Comparison of ENCODE assay signal across 42 mouse cellular contexts in genomic region chr13:96517335-96517734, GRCm38 (mm10). TPM values are rescaled to one million over a fixed set of nuclear protein-coding genes. Genes with fewer than 3 reads are reported as not detected.
"Had no signal": no experiment of that assay in that cellular context is flagged by ENCODE, and none has a peak within 500 bp of the region (broad histone marks: within the 10 kb centered on the region; RNA-seq: fewer than 3 reads in every experiment).

No protein-coding gene starts in this region.

- DNase-seq: gastrocnemius, adult 2 months; gastrocnemius, postnatal 10 days; gastrocnemius, postnatal 25 days; heart, postnatal 10 days; heart, postnatal 4 days; kidney, adult 11 months; kidney, adult 2 months; kidney, adult 9 months; kidney, postnatal 14 days; kidney, postnatal 36 days; layer of hippocampus, adult 9-11 months; layer of hippocampus, postnatal 36 days; left cerebral cortex, postnatal 4 days had no signal

- H3K9ac ChIP-seq: heart, embryonic 12.5 days; hindbrain, embryonic 12.5 days; hindbrain, embryonic 14.5 days; kidney, embryonic 15.5 days; limb, embryonic 13.5 days; limb, embryonic 15.5 days had no signal

- H3K4me2 ChIP-seq: heart, embryonic 12.5 days; hindbrain, embryonic 12.5 days; hindbrain, embryonic 14.5 days; kidney, embryonic 15.5 days; limb, embryonic 13.5 days; limb, embryonic 15.5 days had no signal

- H3K4me1 ChIP-seq: heart, embryonic 10.5 days; heart, embryonic 12.5 days; hindbrain, embryonic 10.5 days; hindbrain, embryonic 12.5 days; kidney, embryonic 15.5 days; limb, embryonic 13.5 days; limb, embryonic 15.5 days had no signal

- H3K36me3 ChIP-seq: hindbrain, embryonic 12.5 days; limb, embryonic 13.5 days had no signal

- ATAC-seq: forebrain, embryonic 16.5 days; hindbrain, embryonic 16.5 days; inflammation-experienced regulatory T-cells, adult 6 months had no signal

- H3K27me3 ChIP-seq: heart, embryonic 12.5 days; hindbrain, embryonic 12.5 days; kidney, embryonic 15.5 days; limb, embryonic 13.5 days; limb, embryonic 15.5 days had no signal

- H3K9me3 ChIP-seq: heart, embryonic 10.5 days; heart, embryonic 12.5 days; hindbrain, embryonic 10.5 days; hindbrain, embryonic 12.5 days; kidney, embryonic 15.5 days; limb, embryonic 13.5 days; limb, embryonic 15.5 days had no signal

- H3K4me3 ChIP-seq: gastrocnemius, adult 2 months; heart, embryonic 10.5 days; heart, embryonic 12.5 days; hindbrain, embryonic 10.5 days; hindbrain, embryonic 12.5 days; kidney, embryonic 15.5 days; limb, embryonic 13.5 days; limb, embryonic 15.5 days had no signal

- H3K27ac ChIP-seq: gastrocnemius, adult 2 months; heart, embryonic 10.5 days; hindbrain, embryonic 10.5 days; hindbrain, embryonic 12.5 days; hindbrain, embryonic 14.5 days; kidney, embryonic 15.5 days; kidney, postnatal 0 days; limb, embryonic 13.5 days; limb, embryonic 15.5 days had no signal

RNA-seq across cellular contexts. Expression of gene Gm17622, which starts 26.8 kb away (rescaled TPM):
- total RNA-seq: gastrocnemius, adult 2 months; gastrocnemius, postnatal 10 days; gastrocnemius, postnatal 25 days; gastrocnemius, postnatal 4 days; granulocyte monocyte progenitor cell, adult 5-6 weeks; heart, adult 8-10 months; heart, postnatal 10 days; heart, postnatal 25 days; heart, postnatal 4 days; layer of hippocampus, adult 18-20 months; layer of hippocampus, adult 8-10 months; layer of hippocampus, postnatal 14 days; layer of hippocampus, postnatal 36 days; left cerebral cortex, adult 18-20 months; left cerebral cortex, adult 8-10 months; left cerebral cortex, postnatal 10 days; left cerebral cortex, postnatal 25 days; left cerebral cortex, postnatal 4 days; liver, adult 2 months had no signal
- polyA plus RNA-seq: forebrain, embryonic 16.5 days; frontal cortex, adult 2 months; heart, embryonic 10.5 days; heart, embryonic 12.5 days; heart, embryonic 14.5 days; heart, embryonic 16.5 days; hindbrain, embryonic 10.5 days; hindbrain, embryonic 12.5 days; hindbrain, embryonic 14.5 days; hindbrain, embryonic 16.5 days; inflammation-experienced regulatory T-cells, adult 6 months; kidney, adult 2 months; kidney, embryonic 15.5 days; kidney, postnatal 0 days; large intestine, adult 2 months; limb, embryonic 11.5 days; limb, embryonic 13.5 days; limb, embryonic 15.5 days; liver, adult 2 months had no signal

RNA-seq across cellular contexts. Expression of gene Ankdd1b, which starts 46.3 kb away (rescaled TPM):
- total RNA-seq: gastrocnemius, postnatal 25 days; granulocyte monocyte progenitor cell, adult 5-6 weeks; left cerebral cortex, postnatal 4 days; liver, adult 2 months had no signal
- polyA plus RNA-seq: forebrain, embryonic 16.5 days; hindbrain, embryonic 10.5 days; hindbrain, embryonic 14.5 days; inflammation-experienced regulatory T-cells, adult 6 months; limb, embryonic 13.5 days; liver, adult 2 months had no signal
